Comparison of ENCODE assay signal across 45 mouse cellular contexts in genomic region chr5:145912912-145913311, GRCm38 (mm10). TPM values are rescaled to one million over a fixed set of nuclear protein-coding genes. Genes with fewer than 3 reads are reported as not detected.
"Had no signal": no experiment of that assay in that cellular context is flagged by ENCODE, and none has a peak within 500 bp of the region (broad histone marks: within the 10 kb centered on the region; RNA-seq: fewer than 3 reads in every experiment).

No protein-coding gene starts in this region.

- ATAC-seq: hindbrain, embryonic 16.5 days; hindbrain, postnatal 0 days; inflammation-experienced regulatory T-cells, adult 6 months; intestine, embryonic 15.5 days; intestine, embryonic 16.5 days; intestine, postnatal 0 days had no signal

- H3K27me3 ChIP-seq: heart, embryonic 12.5 days; heart, embryonic 13.5 days; heart, embryonic 15.5 days; hindbrain, embryonic 12.5 days; hindbrain, embryonic 13.5 days; hindbrain, embryonic 15.5 days; intestine, embryonic 15.5 days; kidney, embryonic 15.5 days had no signal

- H3K9me3 ChIP-seq: intestine, embryonic 15.5 days had no signal

- H3K4me3 ChIP-seq: heart, adult 2 months; heart, embryonic 10.5 days; heart, embryonic 12.5 days; heart, embryonic 13.5 days; heart, embryonic 15.5 days; hindbrain, embryonic 10.5 days; hindbrain, embryonic 12.5 days; hindbrain, embryonic 13.5 days; hindbrain, embryonic 15.5 days; intestine, embryonic 15.5 days; kidney, embryonic 15.5 days; layer of hippocampus, adult 2 months had no signal

- DNase-seq: heart, adult 18-20 months; heart, adult 2 months; heart, postnatal 10 days; heart, postnatal 14 days; heart, postnatal 36 days; heart, postnatal 4 days; kidney, adult 11 months; kidney, postnatal 10 days; kidney, postnatal 14 days; kidney, postnatal 25 days; layer of hippocampus, adult 9-11 months; layer of hippocampus, postnatal 36 days had no signal

- H3K9ac ChIP-seq: heart, embryonic 12.5 days; heart, embryonic 13.5 days; heart, embryonic 15.5 days; hindbrain, embryonic 12.5 days; hindbrain, embryonic 13.5 days; hindbrain, embryonic 14.5 days; hindbrain, embryonic 15.5 days; intestine, embryonic 15.5 days; kidney, embryonic 15.5 days had no signal

- H3K36me3 ChIP-seq: heart, embryonic 10.5 days; heart, embryonic 12.5 days; heart, embryonic 13.5 days; heart, embryonic 15.5 days; hindbrain, embryonic 10.5 days; hindbrain, embryonic 12.5 days; hindbrain, embryonic 13.5 days; hindbrain, embryonic 15.5 days; intestine, embryonic 15.5 days; kidney, embryonic 15.5 days had no signal

- H3K27ac ChIP-seq: heart, adult 2 months; heart, embryonic 10.5 days; heart, embryonic 13.5 days; heart, embryonic 15.5 days; hindbrain, embryonic 10.5 days; hindbrain, embryonic 12.5 days; hindbrain, embryonic 13.5 days; hindbrain, embryonic 14.5 days; hindbrain, embryonic 15.5 days; hindbrain, postnatal 0 days; intestine, embryonic 15.5 days; kidney, embryonic 15.5 days; kidney, postnatal 0 days; layer of hippocampus, adult 2 months had no signal

- H3K4me2 ChIP-seq: heart, embryonic 11.5 days; heart, embryonic 12.5 days; heart, embryonic 13.5 days; heart, embryonic 15.5 days; hindbrain, embryonic 12.5 days; hindbrain, embryonic 13.5 days; hindbrain, embryonic 14.5 days; hindbrain, embryonic 15.5 days; intestine, embryonic 15.5 days; kidney, embryonic 15.5 days had no signal

- H3K4me1 ChIP-seq: heart, embryonic 10.5 days; heart, embryonic 12.5 days; heart, embryonic 13.5 days; heart, embryonic 15.5 days; hindbrain, embryonic 10.5 days; hindbrain, embryonic 12.5 days; hindbrain, embryonic 13.5 days; hindbrain, embryonic 15.5 days; intestine, embryonic 15.5 days; kidney, embryonic 15.5 days had no signal

RNA-seq across cellular contexts. Expression of gene Cyp3a11, which starts 33.1 kb away (rescaled TPM):
- total RNA-seq: heart, adult 18-20 months; heart, adult 2 months; heart, adult 8-10 months; heart, postnatal 10 days; heart, postnatal 14 days; heart, postnatal 25 days; heart, postnatal 36 days; hematopoietic stem cell, adult 5-6 weeks; hindbrain, postnatal 0 days; layer of hippocampus, adult 18-20 months; layer of hippocampus, adult 2 months; layer of hippocampus, adult 8-10 months; layer of hippocampus, postnatal 10 days; layer of hippocampus, postnatal 14 days; layer of hippocampus, postnatal 25 days; layer of hippocampus, postnatal 36 days; left cerebral cortex, adult 18-20 months had no signal
- polyA plus RNA-seq: heart, adult 2 months; heart, embryonic 10.5 days; heart, embryonic 11.5 days; heart, embryonic 12.5 days; heart, embryonic 13.5 days; heart, embryonic 14.5 days; heart, embryonic 15.5 days; heart, postnatal 0 days; hindbrain, embryonic 10.5 days; hindbrain, embryonic 11.5 days; hindbrain, embryonic 12.5 days; hindbrain, embryonic 13.5 days; hindbrain, embryonic 14.5 days; hindbrain, embryonic 15.5 days; hindbrain, embryonic 16.5 days; hindbrain, postnatal 0 days; inflammation-experienced regulatory T-cells, adult 6 months; intestine, embryonic 14.5 days; kidney, embryonic 14.5 days had no signal
